Mouse (Mus musculus) ES-Bruce4 (cell line): ENCODE data around the gene Tmem185b.

Experiments used
- CTCF ChIP-seq: IDR thresholded peaks from one replicate; pipeline ENCODE4 v1.8.1; 2011; ENCODE audit warnings: low read depth, low read length
- EP300 ChIP-seq: IDR thresholded peaks from 2 replicates; pipeline ENCODE4 v1.6.1; 2011; ENCODE audit warnings: low read depth, low read length; ENCODE audit not compliant: insufficient read depth
- POLR2A ChIP-seq: IDR thresholded peaks from one replicate; pipeline ENCODE4 v1.8.1; 2011; ENCODE audit warnings: low read length; ENCODE audit not compliant: insufficient read depth

DNA sequence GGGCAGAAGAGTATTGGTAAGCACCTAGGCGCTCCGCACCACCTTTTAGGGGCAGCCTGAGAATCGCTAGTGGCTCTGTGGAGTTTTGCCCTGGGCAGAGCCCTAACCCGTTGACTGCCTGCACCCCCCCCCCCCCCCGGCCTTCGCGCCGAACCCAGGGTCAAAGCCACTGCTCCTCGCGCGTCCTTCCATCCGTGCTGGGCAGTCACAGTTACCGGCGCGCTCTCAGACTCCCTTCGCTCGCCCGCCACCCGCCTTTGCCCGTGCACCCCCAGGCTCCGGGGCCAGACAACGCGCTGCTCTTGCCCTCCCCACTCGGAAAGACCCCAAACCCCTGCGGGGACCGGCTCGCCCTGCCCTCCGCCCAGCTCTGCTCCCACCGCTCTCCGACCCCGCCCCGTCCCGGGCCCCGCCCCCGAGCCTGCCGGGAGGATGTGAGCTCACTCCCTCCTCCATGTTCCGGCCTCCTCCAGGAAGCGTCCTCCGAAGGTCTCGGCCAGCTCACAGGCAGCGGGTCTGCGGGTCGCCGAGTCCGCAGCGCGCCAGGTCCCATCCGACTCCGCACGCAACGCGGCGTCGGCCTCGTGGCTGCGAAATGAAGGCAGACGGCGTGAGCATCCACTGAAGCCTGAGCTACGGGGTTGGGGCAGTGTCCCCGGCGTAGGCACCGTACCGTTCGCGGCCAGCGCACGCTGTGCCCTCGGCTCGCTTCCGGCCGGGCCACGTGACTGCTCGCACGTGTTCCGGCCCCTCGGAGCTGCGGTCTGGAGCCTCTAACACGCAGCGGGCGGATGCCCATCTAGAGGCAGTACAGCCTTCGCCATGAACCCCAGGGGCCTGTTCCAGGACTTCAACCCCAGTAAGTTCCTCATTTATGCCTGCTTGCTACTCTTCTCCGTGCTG lies at the start of gene Tmem185b:
- TF ChIP-seq CTCF (no peak), POLR2A (peak; percentile 21), EP300 (0 out of 2 replicates have a peak, but pooled peaks have one; percentile 31)
